Mouse (Mus musculus): ENCODE data around the gene Slc35d2.

GRCm38 (mm10) chr13:64048467-64048866 lies 80.7 kb downstream of the Slc35d2 start:
- TF ChIP-seq CTCF (IDR thresholded peaks at IDR 0.05; ENCODE audit: low read depth, low read length) (no peak), POLR2A (IDR thresholded peaks at IDR 0.05; ENCODE audit: insufficient read depth, low read length) (no peak)
